Mouse (Mus musculus) heart, postnatal 0 days (tissue): ENCODE data around the gene Krt87.

Experiments
- CTCF ChIP-seq: IDR thresholded peaks from 2 replicates; pipeline ENCODE4 v1.5.1; 2016; ENCODE audit warnings: antibody characterized with exemption, control low read depth, low read depth
- EP300 ChIP-seq: IDR thresholded peaks from 2 replicates; pipeline ENCODE4 v1.6.1; 2016; ENCODE audit warnings: antibody characterized with exemption, low read depth

DNA sequence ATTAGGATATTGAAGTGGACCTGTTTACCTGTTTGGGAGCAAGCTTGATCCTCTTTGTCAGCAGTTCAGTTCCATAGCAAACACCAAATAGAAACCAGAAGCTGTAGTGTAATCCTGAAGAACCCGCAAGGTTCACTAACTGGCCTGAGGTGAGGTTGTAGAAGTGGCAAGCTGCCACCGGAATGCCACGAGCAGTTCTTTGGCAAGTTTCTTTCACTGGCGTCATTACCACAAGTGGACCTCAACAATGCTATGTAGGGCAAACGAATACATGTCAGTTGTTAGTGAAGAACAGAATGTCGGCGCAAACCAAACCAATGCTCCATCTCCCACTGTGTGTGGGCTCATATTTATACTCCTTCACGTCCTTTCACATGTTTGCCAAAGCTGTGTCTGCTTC lies 40.3 kb downstream of the Krt87 start:
- TF ChIP-seq CTCF (no peak), EP300 (no peak)
